Mouse (Mus musculus) stomach, embryonic 16.5 days (tissue): ENCODE results near the gene Col15a1. TPM values are rescaled to one million over a fixed set of nuclear protein-coding genes. Genes with fewer than 3 reads are reported as not detected.

Source experiments
- ATAC-seq: fragments of 200-750 bp; cut with Nextera tagmentation; 2 replicates; pipeline ENCODE4 v1.8.0; 2017; ENCODE audit warnings: moderate number of reproducible peaks, moderate TSS enrichment; ENCODE audit not compliant: insufficient read depth, low FRiP score
- H3K27ac ChIP-seq: fragments of 300-500 bp; sonication (generic); 2 replicates; pipeline ENCODE4 v1.5.1; 2014; ENCODE audit warnings: low read length
- H3K27me3 ChIP-seq: fragments of 300-500 bp; sonication (generic); 2 replicates; pipeline ENCODE4 v1.6.1; 2014; ENCODE audit warnings: low read length, control low read depth, mixed read lengths; ENCODE audit not compliant: control insufficient read depth, insufficient read depth
- H3K36me3 ChIP-seq: fragments of 300-500 bp; sonication (generic); 2 replicates; pipeline ENCODE4 v1.6.1; 2014; ENCODE audit warnings: low read length; ENCODE audit not compliant: control insufficient read depth, insufficient read depth
- H3K4me1 ChIP-seq: fragments of 300-500 bp; sonication (generic); 2 replicates; pipeline ENCODE4 v1.6.1; 2014; ENCODE audit warnings: low read length, control low read depth, mixed read lengths; ENCODE audit not compliant: control insufficient read depth, insufficient read depth
- H3K4me2 ChIP-seq: fragments of 300-500 bp; sonication (generic); 2 replicates; pipeline ENCODE4 v1.6.1; 2014; ENCODE audit warnings: low read depth, low read length, mixed read lengths
- H3K4me3 ChIP-seq: fragments of 300-500 bp; sonication (generic); replicated peaks from 2 replicates; pipeline ENCODE4 v1.5.1; 2014; ENCODE audit warnings: mild to moderate bottlenecking, low read length
- H3K9ac ChIP-seq: fragments of 300-500 bp; sonication (generic); 2 replicates; pipeline ENCODE4 v1.6.1; 2014; ENCODE audit warnings: low read length
- H3K9me3 ChIP-seq: fragments of 300-500 bp; sonication (generic); replicated peaks from 2 replicates; pipeline ENCODE4 v1.6.1; 2016; ENCODE audit warnings: low read length, control low read depth; ENCODE audit not compliant: control insufficient read depth
- WGBS: fragments of 180-500 bp; shearing (Covaris S2); extraction: QIAGEN DNeasy Blood & Tissue Kit; methylation state at CpG from one replicate; pipeline ENCODE4 v1.1.7; 2014; 5-methylcytosine and 5-hydroxymethylcytosine counted together
- polyA plus RNA-seq: library from polyadenylated mRNA; unstranded; fragments of >200 nt; fragmentation: Nextera tagmentation; extraction: Ambion mirVana; gene quantifications from 2 replicates; pipeline ENCODE4 v1.2.1, GENCODE M21; 2015

Col15a1 gene
- polyA plus RNA-seq, 1 experiment from 2014 or later: 34.0 TPM

DNA sequence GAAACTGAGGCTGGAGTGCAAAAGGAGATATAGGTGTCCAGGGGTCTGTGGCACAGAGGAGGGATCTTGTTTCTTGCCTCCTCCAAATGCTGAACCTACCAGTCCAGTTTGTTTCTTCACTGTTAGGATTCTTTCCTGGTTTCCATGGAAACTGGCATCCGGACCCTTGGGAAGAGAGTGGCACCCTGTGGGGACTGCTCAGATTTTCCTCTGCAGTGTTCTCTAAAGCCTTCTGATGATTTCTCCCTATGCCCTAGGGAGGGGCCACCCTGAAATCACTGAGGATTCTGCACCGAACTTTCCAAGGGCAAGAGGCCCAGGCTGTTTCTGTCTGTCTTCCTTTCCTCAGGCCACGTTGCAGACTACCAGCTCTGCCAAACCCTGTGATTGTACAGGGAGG is 27.4 kb downstream of the Col15a1 start:
- H3K27ac ChIP-seq: no peak overlapping the region
- ATAC-seq: no peak
- no peak overlapping the region for H3K4me2 ChIP-seq
- no peak overlapping the region for H3K4me3 ChIP-seq
- H3K36me3 ChIP-seq: no peaks in the 10 kb centered on the region
- H3K27me3 ChIP-seq: no peaks in the 10 kb centered on the region; the same call in 1 of the 2 replicates
- WGBS: 54% methylated on average over 3 of the region's 3 CpGs
- H3K9me3 ChIP-seq: no peaks in the 10 kb centered on the region
- peaks cover 11% of the 10 kb centered on the region for H3K4me1 ChIP-seq
- H3K9ac ChIP-seq: no peak overlapping the region

DNA sequence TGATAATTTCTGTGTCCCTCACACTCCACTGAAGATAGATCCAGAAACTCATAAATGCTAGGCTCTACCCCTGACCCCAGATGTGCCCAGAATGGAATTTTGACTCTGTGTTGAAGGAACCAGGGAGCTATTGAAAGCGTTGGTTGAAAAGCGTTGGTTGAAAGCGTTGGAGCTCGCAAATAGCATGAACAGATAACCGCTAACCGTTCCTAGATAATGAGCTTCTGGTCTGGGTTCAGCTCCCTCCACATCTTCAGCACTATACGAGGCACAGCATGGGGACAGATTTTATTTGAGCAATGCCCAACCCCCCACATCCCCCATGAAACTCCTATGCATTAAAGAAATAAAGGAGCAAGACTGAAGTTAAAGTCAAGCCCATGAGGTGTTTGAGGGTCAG is 28.1 kb downstream of the Col15a1 start:
- Histone ChIP-seq H3K27me3 (no peaks in the 10 kb centered on the region; the same call in 1 of the 2 replicates), H3K27ac (no peak overlapping the region), H3K4me2 (no peak overlapping the region), H3K36me3 (no peaks in the 10 kb centered on the region), H3K4me1 (peaks cover 14% of the 10 kb centered on the region), H3K9me3 (no peaks in the 10 kb centered on the region), H3K9ac (no peak overlapping the region), H3K4me3 (no peak overlapping the region)
- 88% methylated on average over 7 of the region's 7 CpGs for WGBS
- no peak for ATAC-seq

DNA sequence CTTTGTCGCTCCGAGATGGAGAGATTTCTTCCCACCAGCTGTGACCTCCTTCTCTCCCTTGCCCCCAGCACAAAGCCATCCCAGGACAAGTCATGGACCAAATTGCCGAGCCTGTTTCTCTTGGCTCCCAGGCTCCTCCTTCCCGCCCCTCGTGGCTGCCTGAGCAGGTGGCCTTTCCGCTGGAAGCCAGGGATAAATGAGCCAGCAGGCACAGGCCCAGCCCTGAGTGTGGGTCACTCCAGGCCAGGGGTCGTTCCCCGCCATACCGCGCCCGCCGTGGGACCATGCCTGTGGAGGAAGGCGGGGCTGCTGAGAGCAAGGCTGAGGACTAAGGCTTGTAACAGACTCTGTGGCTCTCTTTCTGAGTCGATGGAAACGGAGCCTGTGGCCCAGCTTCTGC is 29.3 kb downstream of the Col15a1 start:
- WGBS: 41% methylated on average over 15 of the region's 15 CpGs
- H3K9me3 ChIP-seq: no peaks in the 10 kb centered on the region
- no peaks in the 10 kb centered on the region for H3K36me3 ChIP-seq
- no peak overlapping the region for H3K9ac ChIP-seq
- H3K4me3 ChIP-seq: no peak overlapping the region
- H3K27me3 ChIP-seq: no peaks in the 10 kb centered on the region; the same call in 1 of the 2 replicates
- ATAC-seq: no peak
- no peak overlapping the region for H3K4me2 ChIP-seq
- peaks cover 14% of the 10 kb centered on the region for H3K4me1 ChIP-seq
- H3K27ac ChIP-seq: no peak overlapping the region

DNA sequence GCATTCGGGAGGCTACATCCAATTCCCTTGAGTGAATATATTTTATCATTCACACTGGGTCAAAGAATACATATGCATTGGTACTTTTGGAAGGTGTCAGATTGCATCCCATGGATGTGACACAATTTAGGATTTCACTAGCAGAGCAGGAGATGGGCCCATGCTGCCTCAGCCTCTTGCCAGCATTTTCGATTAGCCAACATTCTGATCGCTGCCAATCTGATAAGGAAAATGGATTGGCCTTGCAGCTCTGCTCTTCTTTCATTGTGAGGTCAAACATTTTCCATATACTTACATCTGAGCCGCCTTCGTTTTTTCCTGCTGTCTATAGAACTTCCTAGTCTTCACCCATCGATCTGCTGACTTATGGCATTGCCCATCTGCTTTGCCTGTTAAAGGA is 31.2 kb downstream of the Col15a1 start:
- Histone ChIP-seq H3K27ac (no peak overlapping the region), H3K4me1 (peaks cover 9% of the 10 kb centered on the region; the same call in 1 of the 2 replicates), H3K27me3 (no peaks in the 10 kb centered on the region; the same call in 1 of the 2 replicates), H3K9me3 (no peaks in the 10 kb centered on the region), H3K4me3 (no peak overlapping the region), H3K4me2 (no peak overlapping the region), H3K36me3 (no peaks in the 10 kb centered on the region), H3K9ac (no peak overlapping the region)
- no peak for ATAC-seq
- 75% methylated on average over 6 of the region's 6 CpGs for WGBS

DNA sequence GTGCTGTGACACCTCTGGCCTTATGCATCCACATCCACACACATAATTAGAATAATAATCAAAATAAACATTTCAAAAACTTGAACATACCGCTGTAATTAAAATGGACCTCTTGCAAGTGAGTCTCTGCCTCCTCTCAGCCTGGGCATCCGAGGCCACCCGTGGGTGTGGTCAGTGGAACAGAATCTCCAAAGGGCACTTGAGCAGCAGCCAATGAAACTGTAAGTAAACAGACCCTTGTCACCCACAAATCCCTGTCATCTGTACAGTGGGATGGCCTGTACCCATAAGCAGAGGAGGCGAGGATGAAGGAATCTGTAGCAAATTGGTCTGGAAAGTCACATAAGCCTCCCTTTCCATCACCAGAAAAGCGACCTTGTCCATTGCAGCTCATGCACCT is 32.9 kb downstream of the Col15a1 start:
- 68% methylated on average over 5 of the region's 5 CpGs for WGBS

DNA sequence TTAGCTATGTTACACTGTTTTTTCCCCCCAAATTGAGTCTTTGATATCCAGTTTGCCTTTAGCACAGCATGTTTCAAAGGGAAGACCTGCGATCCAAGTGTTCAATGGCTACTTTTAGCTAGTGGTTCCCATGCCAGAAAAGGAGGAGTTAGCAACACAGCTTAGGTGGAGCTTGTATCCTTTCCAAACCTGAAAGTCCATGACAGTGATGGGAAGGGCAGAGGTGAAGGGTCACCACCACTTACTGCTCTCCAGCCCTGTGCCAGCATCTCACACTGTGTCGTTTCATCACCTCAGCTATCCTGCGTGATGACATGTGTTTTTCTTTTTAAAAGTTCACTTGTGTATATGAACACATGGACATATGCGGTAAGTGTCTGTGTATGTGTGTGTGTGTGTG is 34.2 kb downstream of the Col15a1 start:
- H3K4me3 ChIP-seq: no peak overlapping the region
- no peak for ATAC-seq
- WGBS: 68% methylated on average over 4 of the region's 4 CpGs

More for the DNA sequence above, 32.9 kb downstream of the Col15a1 start:
- ATAC-seq: no peak
- Histone ChIP-seq H3K36me3 (no peaks in the 10 kb centered on the region), H3K9ac (no peak overlapping the region), H3K4me3 (no peak overlapping the region), H3K9me3 (no peaks in the 10 kb centered on the region), H3K4me1 (peaks cover 6% of the 10 kb centered on the region; the same call in 1 of the 2 replicates), H3K27ac (no peak overlapping the region), H3K4me2 (no peak overlapping the region), H3K27me3 (no peaks in the 10 kb centered on the region; the same call in 1 of the 2 replicates)

DNA sequence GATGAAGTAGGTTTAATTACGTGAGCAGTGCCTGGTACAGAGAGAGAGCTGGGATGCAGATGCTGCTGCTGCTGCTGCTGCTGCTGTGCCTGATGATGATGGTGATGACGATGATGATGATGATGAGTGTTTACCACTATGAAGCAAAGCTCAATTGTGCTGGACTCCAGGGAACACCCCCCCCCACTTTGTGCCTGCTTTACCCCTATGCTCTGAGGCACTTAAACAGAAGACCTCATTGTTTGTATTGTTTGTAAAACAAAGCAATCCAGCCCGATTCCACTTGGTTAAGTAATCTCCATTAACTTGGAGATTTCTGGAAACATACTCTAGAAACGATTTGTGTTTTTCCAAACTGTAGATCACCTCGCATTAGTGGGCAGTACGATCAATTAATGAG is 36.7 kb downstream of the Col15a1 start:
- H3K27me3 ChIP-seq: no peaks in the 10 kb centered on the region
- WGBS: 65% methylated on average over 6 of the region's 6 CpGs

More for the DNA sequence above, 34.2 kb downstream of the Col15a1 start:
- Histone ChIP-seq H3K27me3 (no peaks in the 10 kb centered on the region; the same call in 1 of the 2 replicates), H3K27ac (no peak overlapping the region), H3K4me2 (no peak overlapping the region), H3K4me1 (peaks cover 5% of the 10 kb centered on the region; the same call in 1 of the 2 replicates), H3K9me3 (no peaks in the 10 kb centered on the region), H3K9ac (no peak overlapping the region), H3K36me3 (no peaks in the 10 kb centered on the region)

DNA sequence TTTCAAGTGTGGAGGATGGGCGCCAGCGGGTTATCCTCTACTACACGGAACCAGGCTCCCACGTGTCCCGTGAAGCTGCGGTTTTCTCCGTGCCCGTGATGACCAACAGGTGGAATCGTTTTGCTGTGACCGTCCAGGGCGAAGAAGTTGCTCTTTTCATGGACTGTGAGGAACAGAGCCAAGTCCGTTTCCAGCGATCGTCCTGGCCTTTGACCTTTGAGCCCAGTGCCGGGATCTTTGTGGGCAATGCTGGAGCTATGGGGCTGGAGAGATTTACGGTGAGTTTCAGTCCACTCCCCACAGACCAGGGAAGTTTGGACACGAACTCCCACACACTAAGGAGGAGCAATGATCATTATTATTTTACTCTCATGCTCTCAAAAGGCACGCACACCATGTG is 37.7 kb downstream of the Col15a1 start:
- H3K9me3 ChIP-seq: no peaks in the 10 kb centered on the region
- WGBS: 89% methylated on average over 18 of the region's 18 CpGs
- H3K9ac ChIP-seq: no peak overlapping the region
- H3K4me2 ChIP-seq: no peak overlapping the region
- H3K36me3 ChIP-seq: no peaks in the 10 kb centered on the region
- H3K27ac ChIP-seq: no peak overlapping the region
- 0 out of 2 replicates have a peak, but pooled peaks cover 9% of the 10 kb centered on the region for H3K4me1 ChIP-seq
- no peak for ATAC-seq
- H3K27me3 ChIP-seq: no peaks in the 10 kb centered on the region
- no peak overlapping the region for H3K4me3 ChIP-seq

More for the DNA sequence above, 36.7 kb downstream of the Col15a1 start:
- no peak for ATAC-seq
- Histone ChIP-seq H3K9ac (no peak overlapping the region), H3K4me1 (0 out of 2 replicates have a peak, but pooled peaks cover 9% of the 10 kb centered on the region), H3K4me2 (no peak overlapping the region), H3K27ac (no peak overlapping the region), H3K36me3 (no peaks in the 10 kb centered on the region), H3K4me3 (no peak overlapping the region), H3K9me3 (no peaks in the 10 kb centered on the region)

DNA sequence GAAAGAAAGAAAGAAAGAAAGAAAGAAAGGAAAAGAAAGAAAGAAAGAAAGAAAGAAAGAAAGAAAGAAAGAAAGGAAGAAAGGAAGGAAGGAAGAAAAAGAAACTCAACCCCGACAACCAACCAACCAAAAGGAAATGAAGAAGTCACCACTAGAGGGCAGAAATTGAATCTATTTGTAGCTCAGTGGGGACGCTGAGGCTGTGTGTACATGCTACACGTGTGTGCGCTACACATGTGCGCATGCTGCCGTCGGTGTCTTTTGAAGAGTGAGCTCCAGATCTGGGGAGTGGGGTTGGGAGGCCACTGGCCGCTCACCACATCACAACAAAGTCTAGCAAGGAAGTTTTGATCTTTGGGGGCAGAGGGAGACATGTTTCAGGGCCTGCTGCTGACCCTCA is 38.9 kb downstream of the Col15a1 start:
- no peak overlapping the region for H3K4me3 ChIP-seq
- H3K4me2 ChIP-seq: no peak overlapping the region
- WGBS: 58% methylated on average over 8 of the region's 8 CpGs
- ATAC-seq: no peak
- peaks cover 15% of the 10 kb centered on the region; the same call in 1 of the 2 replicates for H3K4me1 ChIP-seq
- H3K27ac ChIP-seq: 0 out of 2 replicates have a peak overlapping the region, but pooled peaks have one; percentile 23
- no peaks in the 10 kb centered on the region for H3K36me3 ChIP-seq
- H3K9me3 ChIP-seq: no peaks in the 10 kb centered on the region
- H3K27me3 ChIP-seq: no peaks in the 10 kb centered on the region
- no peak overlapping the region for H3K9ac ChIP-seq
